Mouse (Mus musculus): ENCODE measurements around the gene S1pr4.

GRCm38 (mm10) chr10:81541803-81542202, 41.9 kb upstream of the S1pr4 start:
- TF ChIP-seq CTCF (IDR thresholded peaks at IDR 0.05) (no peak), POLR2A (IDR thresholded peaks at IDR 0.05; ENCODE audit: insufficient read depth, low read depth, low read length) (peak; percentile 58), EP300 (IDR thresholded peaks at IDR 0.05; ENCODE audit: insufficient read depth, low read depth, low read length) (no peak; the same call in 1 of the 2 replicates)
